Mouse (Mus musculus) CD4-positive, CD25-positive, alpha-beta regulatory T cell, adult 2 months (primary cell): ENCODE measurements around the gene Nfyc.

Source experiments
- DNase-seq: peaks from one replicate; pipeline ENCODE4 v3.0.0-alpha.2; 2012; ENCODE audit warnings: low read depth, low spot score

Nfyc gene

DNA sequence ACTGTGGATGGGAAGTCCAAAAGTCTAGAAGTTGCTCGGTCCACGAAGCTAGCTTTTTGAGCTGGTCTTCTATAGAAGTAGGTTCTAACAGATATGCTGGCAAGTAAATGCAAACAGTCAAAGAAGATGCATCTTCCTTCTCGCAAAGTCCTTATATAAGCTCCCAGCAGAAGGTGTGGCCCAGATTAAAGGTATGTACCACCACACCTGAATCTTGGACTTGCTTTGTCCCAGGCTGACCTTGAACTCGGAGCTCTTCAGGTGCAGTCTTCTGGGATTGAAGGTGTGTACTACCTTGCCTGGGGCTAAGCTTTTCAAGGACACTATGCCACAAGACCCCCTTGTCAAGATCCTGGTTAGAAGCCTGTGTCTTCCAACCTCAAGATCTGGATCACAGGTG, at the start of gene Nfyc:
Gene Nfyc, minus strand, starts transcription at position 101 of the 400 bp plus-strand sequence.
- no peak for DNase-seq

DNA sequence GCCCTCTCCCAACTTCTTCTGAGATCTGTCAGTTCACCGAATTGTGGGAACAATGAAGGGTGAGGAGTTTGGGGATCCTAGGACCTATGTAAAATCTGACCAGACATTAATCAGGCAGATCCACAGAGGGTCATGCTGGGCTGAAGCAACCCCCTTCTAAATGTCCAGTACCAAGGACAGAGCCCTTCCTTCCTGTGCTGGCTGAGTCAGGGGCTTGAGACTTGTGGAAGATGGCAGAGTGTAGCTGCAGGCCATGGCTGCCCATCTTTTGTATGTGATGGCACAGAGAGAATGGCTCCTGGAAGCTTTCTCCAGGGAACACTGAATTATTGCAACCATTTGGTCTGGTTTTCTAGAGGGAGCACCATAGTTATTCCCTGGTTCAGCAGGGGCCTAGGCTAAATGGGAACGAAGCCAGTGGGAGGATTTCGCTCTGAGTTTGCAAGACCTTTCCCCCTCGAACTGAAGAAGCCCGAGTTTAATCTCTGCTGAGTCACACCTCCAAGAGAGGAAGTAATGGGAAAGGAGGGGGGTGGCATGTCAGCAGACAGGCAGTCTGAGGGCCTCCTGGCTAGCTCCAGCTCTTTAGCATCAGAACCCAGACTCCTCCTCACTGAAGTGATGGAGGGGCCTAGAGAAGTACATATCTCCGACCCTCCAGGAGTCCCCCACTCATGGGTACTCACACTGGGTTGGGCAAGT, 49.5 kb upstream of the Nfyc start:
- DNase-seq = no peak

DNA sequence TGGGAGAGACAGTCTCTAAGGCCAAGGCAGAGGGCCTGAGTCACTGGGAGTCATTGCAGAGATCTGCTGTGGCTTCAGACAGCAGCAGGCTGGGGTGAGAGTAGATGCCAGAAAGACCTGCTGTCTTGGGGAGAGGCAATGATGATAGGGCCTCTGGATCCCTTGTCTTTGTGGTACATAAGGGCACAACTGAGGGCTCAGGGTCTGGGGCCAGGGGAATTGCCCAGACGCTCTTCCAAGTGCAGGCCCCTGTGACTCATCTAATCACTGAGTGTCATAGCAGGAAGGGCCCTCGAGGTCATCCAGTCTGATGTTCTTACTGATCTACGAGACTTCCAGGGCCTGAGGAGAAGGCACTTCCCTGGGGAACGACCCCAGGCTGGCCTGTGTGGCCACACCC, 48.0 kb upstream of the Nfyc start:
- no peak for DNase-seq

DNA sequence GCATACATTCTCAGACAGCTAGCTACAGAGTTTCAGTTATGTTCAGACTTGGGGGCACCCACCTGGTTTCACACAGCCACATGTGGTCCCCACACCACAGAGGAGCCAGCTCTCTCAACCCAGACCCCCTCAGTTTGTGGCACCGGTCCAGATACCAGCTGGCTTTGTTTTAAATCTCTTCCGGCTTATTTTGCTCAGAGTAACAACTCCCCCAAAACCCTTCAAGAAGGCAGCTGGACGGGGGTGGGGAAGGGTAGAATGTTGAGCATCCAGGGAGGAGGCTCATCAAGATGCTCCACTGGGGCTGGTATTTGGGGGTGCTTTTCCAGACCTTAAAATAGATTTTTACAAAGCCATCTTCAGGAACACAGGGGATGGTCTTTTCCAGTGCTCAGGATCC, 47.4 kb upstream of the Nfyc start:
- DNase-seq = no peak

DNA sequence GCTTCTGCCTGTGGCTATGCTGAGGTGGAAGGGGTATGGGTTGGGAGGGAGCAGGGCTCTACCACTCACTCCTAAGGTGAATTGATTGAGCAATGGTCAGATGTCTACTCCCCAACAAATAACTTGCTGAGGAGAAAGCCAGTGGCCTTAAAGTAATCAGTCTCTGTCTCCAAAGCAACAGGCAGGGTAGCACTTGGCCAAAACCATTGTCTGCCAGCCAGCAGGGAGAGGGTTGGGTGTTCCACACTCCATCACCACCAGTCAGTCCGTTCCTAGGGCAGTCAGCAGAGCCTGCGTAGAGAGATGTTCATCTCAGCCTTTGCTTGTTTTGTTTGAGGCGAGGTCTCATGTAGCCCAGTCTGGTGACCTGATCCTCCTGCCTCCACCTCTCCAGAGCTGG, 44.6 kb upstream of the Nfyc start:
- no peak for DNase-seq

DNA sequence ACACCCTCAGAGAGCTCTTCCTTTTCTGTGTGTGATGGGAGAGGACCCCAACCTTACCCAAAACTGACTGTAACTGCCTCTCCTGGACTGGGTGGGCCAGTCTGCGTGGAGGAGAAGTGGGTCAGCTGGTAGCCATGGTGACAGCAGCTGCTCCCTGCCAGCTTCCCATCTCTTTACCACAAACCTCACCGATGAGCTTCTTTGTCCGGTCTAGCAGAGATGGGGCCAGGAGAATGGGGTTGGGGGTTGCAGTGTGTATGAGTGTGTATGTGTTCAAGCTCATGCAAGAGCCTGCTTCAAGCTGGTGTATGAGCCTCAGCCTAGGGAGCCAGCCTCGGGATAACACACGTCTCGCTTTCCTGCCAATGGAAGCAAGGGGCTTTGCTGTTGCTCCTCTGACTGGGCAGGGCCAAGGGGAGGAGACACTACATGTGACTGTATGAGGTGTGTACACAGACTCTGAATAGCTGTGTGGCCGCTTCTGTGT, 38.9 kb upstream of the Nfyc start:
- DNase-seq = no peak

DNA sequence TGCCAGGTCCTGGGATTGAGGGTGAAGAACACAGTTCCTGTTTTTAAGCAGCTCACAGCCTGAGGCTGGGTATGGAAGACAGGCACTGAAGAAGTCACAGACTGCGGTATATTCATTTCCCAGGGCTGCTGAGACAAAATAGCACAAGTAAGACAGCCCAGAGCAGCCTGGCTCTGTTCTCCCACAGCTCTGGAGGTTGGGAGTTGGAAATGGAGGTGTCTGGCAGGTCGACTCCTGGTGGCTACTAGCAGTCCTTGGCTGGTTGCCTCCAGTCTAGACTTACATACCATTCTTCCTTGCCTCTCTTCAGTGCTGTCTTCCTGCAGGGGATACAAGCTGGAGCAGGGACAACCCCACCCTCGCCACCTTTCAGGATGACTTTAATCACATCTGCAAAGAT, 37.6 kb upstream of the Nfyc start:
- DNase-seq = no peak

DNA sequence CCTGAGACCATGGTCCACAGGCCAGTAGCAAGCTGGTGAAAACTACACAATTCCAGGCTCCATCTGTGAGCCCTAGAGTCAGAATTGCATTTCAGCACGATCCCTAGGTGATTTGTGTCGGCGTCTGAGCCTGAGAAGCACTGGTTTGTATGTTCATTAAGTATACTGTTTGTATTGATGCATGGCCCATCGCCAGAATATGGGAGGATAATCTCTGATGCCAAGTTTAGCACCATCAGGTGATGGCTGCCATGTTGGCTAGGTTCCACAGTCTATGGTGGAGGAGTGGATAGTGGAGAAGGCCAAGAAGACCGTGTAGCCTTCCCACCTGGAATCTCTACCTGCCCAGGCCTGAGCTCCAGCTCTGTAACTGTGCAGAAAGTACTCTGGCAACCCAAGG, 36.9 kb upstream of the Nfyc start:
- DNase-seq = no peak

DNA sequence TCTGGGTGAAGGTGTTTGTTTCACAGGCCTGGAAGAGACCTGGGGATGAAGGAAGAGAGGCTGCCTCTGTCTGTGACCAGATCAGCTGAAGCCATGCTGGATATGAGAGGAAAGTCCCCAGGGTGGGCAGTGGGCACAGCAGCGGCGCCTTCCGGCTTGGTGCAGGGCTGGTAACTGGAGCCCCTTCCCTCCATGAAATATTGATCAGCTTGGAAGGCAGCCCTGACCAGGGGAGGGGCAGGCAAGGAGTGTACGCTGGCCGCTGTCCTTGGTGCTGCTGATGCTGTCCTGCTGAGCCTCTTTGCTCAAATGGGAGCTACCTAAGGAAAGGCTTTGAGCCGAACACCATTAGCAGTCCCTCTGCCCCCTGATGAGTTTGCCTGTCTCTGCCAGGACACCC, 34.8 kb upstream of the Nfyc start:
- peak; percentile 30 for DNase-seq

DNA sequence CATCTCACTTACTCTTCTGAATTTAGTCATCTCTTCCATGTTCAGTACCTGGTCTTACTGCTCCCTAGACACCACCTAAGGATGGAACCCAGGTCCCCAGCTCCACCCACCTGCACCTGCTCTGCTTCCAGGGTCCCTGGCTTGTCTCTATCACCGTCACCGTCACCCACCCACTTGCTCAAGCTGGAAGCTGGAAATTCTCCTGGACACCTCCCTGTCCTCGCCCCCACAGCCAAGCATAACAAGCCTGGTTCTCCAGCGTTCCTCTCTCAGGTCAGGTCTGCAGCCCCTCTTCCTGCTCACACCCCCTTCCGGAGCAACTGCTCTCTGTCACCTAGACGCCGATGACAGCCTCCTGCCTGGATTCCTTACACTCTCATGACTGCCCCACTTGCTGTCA, 28.5 kb upstream of the Nfyc start:
- DNase-seq = no peak

DNA sequence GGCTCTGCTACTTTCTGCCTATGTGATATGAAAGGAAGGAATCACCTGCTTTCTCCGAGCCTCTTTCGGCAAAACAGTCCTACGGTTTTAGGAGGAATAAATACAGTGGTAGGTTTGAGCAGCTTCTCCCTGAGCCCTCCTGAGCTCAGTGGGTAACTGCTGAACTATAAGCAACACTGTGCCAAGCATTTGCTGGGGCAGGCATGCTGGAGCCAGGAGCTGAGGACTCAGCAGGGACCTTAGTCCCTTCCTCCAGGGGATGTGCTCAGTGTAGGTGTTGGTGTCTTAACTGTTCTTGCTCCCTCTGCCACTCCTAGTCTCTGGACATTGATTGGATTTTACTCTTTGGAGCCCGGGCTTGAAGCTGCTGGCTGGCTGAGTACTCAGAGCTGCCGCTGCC, 25.0 kb upstream of the Nfyc start:
- DNase-seq = no peak

DNA sequence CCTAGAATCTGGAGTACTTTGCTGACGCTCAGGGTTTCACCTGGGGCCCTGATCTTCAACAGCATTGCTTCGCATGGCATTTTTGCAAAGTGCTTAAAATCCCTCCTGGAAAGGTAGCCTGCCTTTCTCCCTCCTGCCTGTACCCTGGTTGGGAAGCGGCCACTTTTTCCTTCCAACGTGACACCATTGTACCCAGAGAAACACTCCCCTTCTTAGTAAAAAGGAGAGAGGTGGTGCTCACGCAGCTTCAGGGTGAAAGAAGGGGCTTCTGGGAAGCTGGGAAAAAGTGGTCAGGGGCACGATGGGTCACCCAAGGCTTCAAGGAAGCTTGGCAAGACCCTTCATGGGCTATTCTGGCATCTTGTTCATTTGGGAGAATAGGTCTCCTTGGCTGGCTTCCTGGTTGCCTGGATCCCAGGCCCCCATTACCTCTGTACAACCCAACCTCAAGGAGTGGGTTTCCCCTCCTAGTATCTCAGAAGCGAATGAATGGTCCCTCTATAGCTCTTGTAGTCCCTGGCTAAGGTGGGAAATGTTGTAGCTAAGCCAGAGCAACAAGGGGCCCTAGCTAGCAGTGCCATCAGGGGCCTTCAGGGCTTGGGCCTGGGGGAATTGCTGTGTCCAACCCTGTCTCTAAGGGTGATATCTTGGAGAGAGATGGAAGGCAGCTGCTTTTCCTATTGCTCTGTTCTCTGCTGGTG, 24.1 kb upstream of the Nfyc start:
- DNase-seq = no peak

DNA sequence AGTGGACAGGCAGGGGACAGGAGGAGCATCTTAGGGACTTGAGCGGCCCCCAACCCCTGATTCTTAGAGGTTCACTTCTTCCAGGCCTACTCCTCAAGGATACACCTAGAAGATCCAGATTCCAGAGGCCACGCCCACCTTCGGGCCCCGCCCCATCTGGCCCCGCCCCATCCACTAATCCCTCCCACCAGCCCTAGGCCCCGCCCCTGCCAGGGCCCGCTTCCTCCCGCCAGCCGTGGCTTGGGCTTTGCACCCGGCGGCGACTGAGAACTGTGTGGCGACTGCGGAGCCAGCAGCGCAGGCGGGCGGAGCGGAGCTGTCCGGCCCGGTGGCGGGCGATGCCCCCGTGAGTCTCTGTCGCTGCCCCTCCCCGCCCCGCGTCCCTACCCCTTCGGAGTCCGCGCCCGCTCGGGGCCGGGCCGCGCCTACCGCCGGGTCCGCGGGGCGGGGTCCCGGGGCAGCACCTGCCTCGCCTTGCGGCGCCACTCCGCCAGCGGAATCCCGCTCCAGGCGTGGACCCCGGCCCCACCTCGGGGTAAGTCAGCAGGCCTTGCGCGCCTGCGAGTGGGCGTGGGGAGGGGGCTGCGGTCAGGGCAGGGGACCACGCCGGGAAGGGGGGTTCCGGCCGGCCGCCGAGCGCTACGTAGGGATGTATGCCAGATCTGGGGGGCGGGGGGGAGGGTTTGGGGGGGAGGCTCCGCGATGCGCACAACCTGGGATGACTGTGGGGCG, 23.4 kb upstream of the Nfyc start, which contains the start of gene Rims3:
Gene Rims3, plus strand, starts transcription at position 229 of the 732 bp plus-strand sequence.
- DNase-seq = peak; percentile 74

DNA sequence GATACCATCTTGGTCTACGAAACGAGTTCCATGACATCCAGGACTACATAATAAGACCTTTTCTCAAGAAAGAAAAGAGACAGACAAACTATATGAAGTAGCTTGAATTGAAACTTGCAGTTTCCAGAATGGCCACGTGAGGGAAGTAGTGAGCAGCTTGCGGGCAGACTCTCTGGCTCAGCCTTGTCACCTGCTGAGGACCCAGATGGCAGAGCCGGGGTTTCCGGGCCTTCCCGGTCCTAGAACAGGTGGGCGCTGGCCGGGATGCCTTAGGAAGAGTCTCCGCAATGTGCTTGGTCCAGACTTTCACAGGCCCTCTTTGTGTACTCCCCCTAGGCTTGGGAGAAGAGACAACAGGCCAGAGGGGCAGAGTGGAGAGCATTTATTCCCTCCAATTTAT, 19.6 kb upstream of the Nfyc start:
- DNase-seq = peak; percentile 86

DNA sequence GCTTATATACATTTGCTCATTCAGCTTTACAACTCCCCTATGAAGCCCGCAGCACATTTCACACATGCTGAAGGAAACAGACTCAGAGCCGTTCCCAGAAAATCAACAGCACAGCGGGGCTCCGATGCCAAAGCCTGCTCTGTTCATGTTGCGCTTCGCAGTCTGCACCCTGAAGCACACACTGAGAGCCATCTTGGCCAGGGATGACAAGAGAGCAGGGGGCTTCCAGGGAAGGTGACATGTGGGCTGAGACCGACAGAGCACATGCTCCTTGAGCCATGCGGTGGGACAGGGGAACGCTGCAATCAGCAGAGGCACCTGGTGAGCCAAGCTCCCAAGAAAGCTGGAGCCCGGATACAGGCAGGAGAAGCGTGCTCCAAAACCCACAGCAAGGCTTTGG, 18.1 kb upstream of the Nfyc start:
- DNase-seq = no peak

DNA sequence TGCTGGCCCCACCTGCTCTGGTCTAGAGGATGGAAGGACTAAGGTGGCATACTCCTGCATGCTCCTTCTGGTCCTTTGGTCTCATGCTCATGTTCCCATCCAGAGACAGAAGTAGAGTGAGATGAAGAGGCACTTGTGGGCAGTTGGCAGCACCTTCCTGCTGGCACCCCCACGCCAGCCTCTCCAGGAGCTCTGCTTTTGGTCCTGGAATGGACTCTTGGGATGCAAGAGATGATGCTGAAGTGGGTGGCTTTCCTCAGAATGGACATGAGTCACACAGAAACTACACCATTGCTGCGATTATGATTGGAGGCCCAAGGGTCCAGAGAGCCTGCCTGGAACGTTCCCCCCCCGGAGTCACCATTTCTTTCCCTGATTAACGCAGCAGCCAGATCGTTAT, 17.5 kb upstream of the Nfyc start:
- DNase-seq = no peak

DNA sequence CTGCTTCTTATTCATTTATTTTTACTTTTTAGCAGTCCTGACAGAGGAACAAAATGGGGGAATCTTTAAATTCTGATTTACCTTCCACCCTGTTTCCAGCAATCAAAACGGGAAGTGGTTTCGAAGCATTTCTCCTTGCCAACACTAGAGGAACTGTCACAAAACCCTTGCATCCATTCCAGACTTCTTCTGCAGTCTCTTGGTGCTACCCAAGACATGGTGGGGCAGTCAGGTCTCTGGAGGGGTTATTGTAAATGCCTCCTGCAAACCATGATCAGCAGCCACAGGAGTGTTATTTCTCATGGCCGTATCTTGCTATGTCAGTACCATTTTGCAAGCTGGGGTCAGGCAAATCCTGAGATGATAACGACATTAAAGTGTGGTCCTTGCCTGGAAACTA, 13.7 kb upstream of the Nfyc start:
- DNase-seq = no peak

DNA sequence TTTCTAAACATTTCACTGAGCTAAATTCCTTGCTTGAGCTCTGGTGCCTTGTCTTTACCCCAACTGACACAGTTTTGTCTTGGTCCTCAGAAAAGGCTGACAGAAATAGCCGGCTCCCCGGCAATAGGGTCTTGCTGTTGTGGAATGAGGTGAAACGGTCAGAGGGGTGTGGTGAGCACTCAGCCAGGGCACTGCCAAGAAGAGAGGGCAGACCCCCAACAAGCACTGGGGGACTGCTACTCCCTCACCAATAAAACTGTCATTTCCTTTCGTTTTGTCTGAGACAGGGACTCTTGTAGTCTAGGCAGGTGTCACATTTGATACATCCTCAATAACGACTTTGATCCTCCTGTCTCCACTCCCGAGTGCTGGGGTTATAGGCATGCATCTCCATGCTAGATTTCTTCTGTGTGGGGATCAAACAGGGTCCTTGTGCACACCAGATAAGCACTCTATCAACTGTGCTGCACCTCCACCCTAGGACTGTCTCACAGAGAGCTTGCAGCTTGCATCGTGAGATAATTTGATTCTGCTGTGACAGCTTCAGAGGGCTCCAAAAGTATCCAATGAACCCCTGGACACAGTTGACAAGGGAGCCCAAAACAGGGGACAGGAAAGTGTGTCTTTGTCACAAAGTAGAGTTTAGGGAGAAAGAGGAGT, 13.2 kb upstream of the Nfyc start:
- DNase-seq = no peak

DNA sequence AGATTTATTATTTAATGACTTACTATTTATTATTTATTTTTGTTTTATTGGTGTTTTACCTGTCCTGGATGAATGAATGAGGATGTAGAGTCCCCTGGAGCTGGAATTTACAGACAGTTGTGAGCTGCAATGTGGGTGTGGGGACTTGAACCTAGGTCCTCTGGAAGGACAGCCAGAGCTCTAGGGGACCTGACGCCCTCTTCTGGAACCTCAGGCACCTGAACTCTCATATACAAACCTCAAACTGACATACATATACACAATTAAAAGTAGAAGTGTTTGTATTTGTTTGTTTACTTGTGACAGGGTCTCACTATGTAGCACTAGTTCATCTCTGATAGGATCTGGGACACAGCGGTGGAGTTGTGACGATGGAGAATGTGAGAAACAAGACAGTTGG, 10.0 kb upstream of the Nfyc start:
- no peak for DNase-seq

DNA sequence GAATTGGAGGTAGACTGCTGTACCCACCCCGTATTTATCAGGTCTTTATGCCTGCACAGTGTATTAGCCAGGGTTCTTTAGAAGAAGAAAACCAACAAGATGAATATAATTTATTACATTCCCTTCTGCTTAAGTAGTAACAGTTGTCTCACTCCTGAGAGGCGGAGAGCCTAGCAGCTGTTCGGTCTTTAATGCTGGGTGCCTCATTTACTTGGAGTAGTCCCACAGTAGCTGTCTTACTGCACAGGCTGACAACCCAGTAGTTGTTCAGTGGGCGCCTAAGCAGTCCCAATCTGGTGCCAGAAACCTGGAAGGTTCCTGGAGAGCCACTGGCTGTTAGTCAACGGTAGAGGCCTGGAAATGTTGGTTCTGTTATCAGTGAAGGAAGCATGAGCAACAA, 605 bp downstream of the Nfyc start:
- no peak for DNase-seq

DNA sequence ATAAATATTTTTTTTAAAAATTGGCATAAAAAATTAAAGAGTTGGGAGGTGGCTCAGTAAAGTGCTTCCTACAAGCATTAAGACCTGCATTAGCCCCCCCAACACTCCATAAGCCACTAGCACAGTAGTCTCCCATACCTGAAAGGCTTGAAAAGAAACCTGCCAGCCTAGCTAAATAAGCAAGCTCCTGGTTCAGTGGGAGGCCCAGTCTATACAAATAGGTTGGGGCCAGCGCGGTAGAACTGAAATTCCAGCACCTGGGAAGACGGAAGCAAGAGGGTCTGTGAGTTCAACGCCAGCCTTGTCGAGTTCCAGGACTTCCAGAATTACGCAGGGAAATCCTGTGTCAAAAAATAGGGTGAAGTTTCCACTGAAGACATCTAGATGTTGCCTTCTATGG, 5.0 kb downstream of the Nfyc start:
- peak; percentile 17 for DNase-seq
